Mouse (Mus musculus) embryonic facial prominence, embryonic 10.5 days (tissue): ENCODE results near the gene Actr8. TPM values are rescaled to one million over a fixed set of nuclear protein-coding genes. Genes with fewer than 3 reads are reported as not detected.

ENCODE experiments used
- DNase-seq: peaks from one replicate; pipeline ENCODE4 v3.0.0-alpha.2; 2017; ENCODE audit warnings: low spot score
- H3K27ac ChIP-seq: fragments of 300-500 bp; sonication (generic); replicated peaks from 2 replicates; pipeline ENCODE4 v1.5.1; 2016; ENCODE audit warnings: mild to moderate bottlenecking
- H3K27me3 ChIP-seq: fragments of 300-500 bp; sonication (generic); replicated peaks from 2 replicates; pipeline ENCODE4 v1.6.1; 2016; ENCODE audit warnings: low read depth, mild to moderate bottlenecking; ENCODE audit not compliant: poor library complexity, severe bottlenecking
- H3K36me3 ChIP-seq: fragments of 300-500 bp; sonication (generic); replicated peaks from 2 replicates; pipeline ENCODE4 v1.6.1; 2016; ENCODE audit warnings: mild to moderate bottlenecking, moderate library complexity
- H3K4me1 ChIP-seq: fragments of 300-500 bp; sonication (generic); 2 replicates; pipeline ENCODE4 v1.6.1; 2016
- H3K4me3 ChIP-seq: fragments of 300-500 bp; sonication (generic); 2 replicates; pipeline ENCODE4 v1.5.1; 2016; ENCODE audit warnings: mild to moderate bottlenecking, moderate library complexity
- H3K9me3 ChIP-seq: fragments of 300-500 bp; sonication (generic); 2 replicates; pipeline ENCODE4 v1.6.1; 2016; ENCODE audit warnings: mild to moderate bottlenecking
- WGBS: fragments of 180-500 bp; shearing (Covaris S2); methylation state at CpG from one replicate; pipeline ENCODE4 v1.1.7; 2016; 5-methylcytosine and 5-hydroxymethylcytosine counted together
- polyA plus RNA-seq: library from polyadenylated mRNA; unstranded; fragments of >200 nt; fragmentation: Nextera tagmentation; extraction: Ambion mirVana; gene quantifications from 2 replicates; pipeline ENCODE4 v1.2.1, GENCODE M21; 2016

Actr8 gene
- polyA plus RNA-seq, 1 experiment from 2014 or later, result 81.4 TPM

DNA sequence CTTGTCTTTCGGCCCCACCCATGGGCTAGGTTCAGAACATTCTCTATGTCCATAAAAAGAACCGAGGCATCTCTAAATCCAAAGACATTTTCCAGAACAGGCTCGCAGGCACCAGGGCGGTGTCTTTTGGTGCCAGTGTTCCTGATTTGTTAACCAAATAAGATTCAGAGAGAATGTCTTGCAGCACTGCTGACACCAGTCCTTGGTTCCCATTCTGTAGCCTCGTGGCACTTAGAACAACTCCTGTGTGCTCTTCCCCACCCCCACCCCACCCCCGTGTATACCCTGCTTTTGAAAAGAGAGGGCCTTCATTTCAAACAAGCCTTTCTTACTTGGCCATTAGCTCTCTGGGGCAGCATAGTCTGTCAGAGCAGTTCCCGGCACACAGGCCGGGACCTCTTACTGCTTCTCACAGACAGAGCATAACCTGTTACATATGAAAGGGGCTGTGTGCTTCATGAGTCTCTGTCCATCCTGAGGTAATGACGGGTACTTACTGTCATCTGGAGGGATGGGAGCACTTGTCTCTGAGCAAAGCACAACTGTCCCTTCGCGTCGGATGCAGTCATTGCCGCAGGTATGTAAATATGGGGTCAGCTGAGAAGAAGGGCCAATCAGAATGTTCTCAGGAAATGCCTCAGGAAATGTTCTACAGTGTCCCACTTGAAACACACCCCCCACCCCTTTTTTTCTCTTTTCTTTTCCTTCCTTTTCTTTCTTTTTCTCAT lies 20.8 kb downstream of the Actr8 start:
- H3K27me3 ChIP-seq, result no peaks in the 10 kb centered on the region
- no peaks in the 10 kb centered on the region for H3K9me3 ChIP-seq
- WGBS, result 87% methylated on average over 13 of the region's 13 CpGs
- H3K4me1 ChIP-seq, result peaks cover 27% of the 10 kb centered on the region
- no peak overlapping the region for H3K27ac ChIP-seq
- DNase-seq, result no peak
- H3K4me3 ChIP-seq, result no peak overlapping the region
- H3K36me3 ChIP-seq, result peaks cover 44% of the 10 kb centered on the region

DNA sequence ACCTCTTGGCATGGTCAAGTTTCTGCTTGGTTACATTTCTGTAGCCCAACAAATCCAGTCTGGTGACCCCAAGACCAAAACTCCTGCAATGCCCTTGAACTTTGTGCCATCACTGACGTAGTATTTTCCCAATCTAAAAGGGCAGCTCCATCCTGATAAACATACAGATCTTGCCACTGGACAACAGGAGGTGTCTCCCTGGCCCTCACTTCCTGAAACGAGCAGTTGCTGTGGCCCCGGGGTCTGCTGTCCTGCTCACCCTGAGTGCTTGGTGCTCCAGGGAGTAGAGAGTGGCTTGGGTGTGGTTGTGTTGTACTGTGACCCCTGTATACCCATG lies 21.3 kb downstream of the Actr8 start:
- Histone ChIP-seq H3K9me3 (no peaks in the 10 kb centered on the region), H3K36me3 (peaks cover 39% of the 10 kb centered on the region), H3K4me1 (peaks cover 24% of the 10 kb centered on the region), H3K4me3 (no peak overlapping the region), H3K27ac (no peak overlapping the region), H3K27me3 (no peaks in the 10 kb centered on the region)
- WGBS, result 86% methylated on average over 3 of the region's 3 CpGs
- DNase-seq, result no peak

DNA sequence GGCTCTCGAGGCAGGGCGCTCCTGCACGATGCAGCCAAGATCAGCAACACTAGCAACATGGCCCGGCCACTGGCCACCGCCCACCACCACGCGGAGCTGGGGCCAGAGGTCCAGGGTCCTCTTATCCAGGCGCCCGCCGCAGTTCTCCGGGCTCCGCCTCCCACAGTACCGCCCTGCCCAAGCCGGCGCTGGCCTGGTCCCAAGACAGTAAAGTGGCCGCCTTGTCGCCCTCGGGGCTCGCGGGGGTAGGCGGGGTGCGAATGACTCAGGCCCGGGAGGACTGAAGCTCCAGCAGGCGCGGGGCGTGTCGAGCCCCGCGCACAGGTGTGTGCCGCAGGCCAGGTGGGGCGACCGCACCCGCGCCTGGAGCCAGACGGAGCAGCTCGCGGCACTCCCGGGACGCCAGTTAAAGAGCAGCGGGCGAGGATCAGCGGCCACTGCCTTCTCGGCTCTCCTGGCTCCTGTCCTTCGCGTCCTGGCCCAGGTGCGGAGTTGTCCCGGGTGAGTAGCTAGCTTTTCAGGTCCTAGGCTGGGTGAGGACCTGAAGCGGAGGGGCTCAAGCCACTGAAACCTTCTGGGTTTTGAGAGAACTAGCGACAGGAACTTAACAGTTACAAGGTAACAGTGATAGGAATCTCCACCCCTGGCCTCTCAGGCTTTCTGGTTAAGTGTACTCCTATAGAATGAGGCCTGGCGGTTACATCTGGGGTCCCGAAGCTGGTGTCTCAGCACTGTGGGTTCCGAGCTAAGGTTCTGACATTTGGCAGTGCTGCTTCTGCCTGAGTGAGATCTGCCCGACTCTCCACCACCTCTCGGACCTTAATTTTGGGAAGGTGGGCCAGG lies 30.8 kb downstream of the Actr8 start, which contains the start of the genes Il17rb and Chdh:
Il17rb (minus strand) TSS at position 164 of the 843 bp plus-strand sequence.
Chdh (plus strand) TSS at position 291 of the 843 bp plus-strand sequence.
- H3K36me3 ChIP-seq, result no peaks in the 10 kb centered on the region
- peaks cover 22% of the 10 kb centered on the region for H3K4me1 ChIP-seq
- peak within 1 kb of the TSS; percentile 57; the same call in 1 of the 2 replicates for H3K27ac ChIP-seq
- WGBS, result 8% methylated on average over 54 of the region's 54 CpGs
- H3K27me3 ChIP-seq, result peaks cover 47% of the 10 kb centered on the region
- H3K9me3 ChIP-seq, result no peaks in the 10 kb centered on the region
- peak; percentile 63 for DNase-seq
- peak within 1 kb of the TSS; percentile 64 for H3K4me3 ChIP-seq

DNA sequence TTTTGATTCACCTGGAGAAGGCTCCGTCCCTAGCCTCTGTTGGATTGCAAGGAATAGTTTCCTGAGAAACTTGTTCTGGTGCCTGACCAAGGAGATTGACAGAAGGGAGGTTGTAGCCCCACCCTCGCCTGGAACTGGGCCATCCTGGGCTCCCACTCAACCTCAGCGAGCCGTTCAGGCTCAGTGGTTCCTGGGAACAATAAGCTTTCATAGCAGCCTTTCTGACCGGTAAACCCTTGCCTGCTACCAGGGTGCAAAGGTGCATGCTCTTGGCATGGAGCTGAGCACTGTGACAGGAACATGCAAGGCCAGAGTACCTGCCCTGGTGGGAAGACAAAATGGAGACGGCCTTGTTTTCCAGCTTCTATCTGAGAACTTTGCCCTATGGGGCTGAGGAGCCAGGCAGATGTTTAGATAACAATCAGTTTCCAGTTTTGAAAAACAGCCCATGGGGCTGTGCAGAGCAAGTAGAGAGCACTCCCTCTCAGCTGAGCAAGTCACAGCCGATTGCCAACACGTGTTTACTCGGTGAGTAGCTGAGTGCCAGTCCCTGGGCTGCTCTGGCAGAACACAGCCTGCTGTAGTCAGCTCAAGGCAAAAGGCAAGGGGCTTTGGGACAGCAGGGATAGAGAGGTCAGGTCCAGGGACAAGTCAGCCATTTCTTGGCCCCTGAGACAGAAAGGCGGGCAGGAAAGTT lies 31.9 kb downstream of the Actr8 start:
- H3K9me3 ChIP-seq, result no peaks in the 10 kb centered on the region
- no peak overlapping the region for H3K27ac ChIP-seq
- 75% methylated on average over 10 of the region's 10 CpGs for WGBS
- no peak overlapping the region for H3K4me3 ChIP-seq
- no peak for DNase-seq
- H3K36me3 ChIP-seq, result no peaks in the 10 kb centered on the region
- H3K27me3 ChIP-seq, result peaks cover 47% of the 10 kb centered on the region
- H3K4me1 ChIP-seq, result peaks cover 25% of the 10 kb centered on the region

DNA sequence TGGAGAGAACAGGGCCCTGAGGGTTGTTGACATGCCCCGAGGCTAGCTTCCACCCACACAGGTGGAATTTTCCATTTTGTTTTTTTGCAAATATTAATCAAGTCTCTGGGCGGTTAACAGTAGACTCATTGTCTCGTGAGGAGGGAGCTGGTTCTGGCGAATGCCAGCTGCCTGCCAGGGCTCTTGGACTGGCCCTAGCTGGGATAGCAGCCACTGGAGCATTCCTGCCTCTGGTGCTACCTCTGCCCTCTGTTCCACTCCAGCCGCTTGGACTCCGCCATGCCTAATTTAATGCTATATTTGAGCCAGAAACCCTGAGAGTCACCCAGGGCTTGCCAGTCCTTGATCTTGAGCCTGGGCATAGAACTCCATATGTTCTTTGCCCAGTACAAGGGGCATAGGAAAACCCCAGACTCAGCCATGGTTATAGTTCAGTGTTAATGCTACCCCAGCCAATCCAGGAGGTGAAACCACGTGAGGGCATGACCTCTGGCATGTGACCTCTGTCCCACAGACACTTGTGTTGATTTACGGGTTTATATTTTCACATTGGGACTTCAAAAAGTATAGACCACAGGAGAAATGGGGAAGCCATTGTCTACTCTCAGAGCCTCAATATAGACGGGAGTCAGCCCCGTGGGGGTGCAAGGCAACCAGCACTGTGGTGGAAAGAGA lies 33.9 kb downstream of the Actr8 start:
- DNase-seq, result no peak
- Histone ChIP-seq H3K4me3 (no peak overlapping the region), H3K27me3 (peaks cover 45% of the 10 kb centered on the region), H3K4me1 (peaks cover 25% of the 10 kb centered on the region), H3K9me3 (no peaks in the 10 kb centered on the region), H3K36me3 (no peaks in the 10 kb centered on the region), H3K27ac (no peak overlapping the region)
- WGBS, result 85% methylated on average over 10 of the region's 10 CpGs

DNA sequence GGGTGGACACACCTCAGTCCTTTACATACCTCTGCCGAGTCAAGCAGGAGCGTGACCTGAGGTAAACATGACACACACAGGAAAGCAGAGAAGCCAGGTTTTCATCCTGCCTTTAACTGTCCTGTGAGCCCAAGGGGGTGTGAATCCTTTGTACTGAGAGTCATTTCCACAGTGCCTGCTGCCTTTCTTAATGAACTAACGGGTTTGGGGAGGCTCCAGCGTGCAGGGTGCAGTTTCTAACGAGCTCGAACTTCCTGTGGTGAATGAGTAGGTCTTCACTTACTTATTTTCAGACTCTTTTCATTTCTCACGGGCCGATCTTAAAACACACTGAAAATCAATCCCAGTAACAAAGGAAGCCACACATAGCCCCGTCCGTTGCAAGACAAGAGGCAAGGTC lies 36.4 kb downstream of the Actr8 start:
- Histone ChIP-seq H3K9me3 (no peaks in the 10 kb centered on the region), H3K4me1 (peaks cover 14% of the 10 kb centered on the region; the same call in 1 of the 2 replicates), H3K4me3 (no peak overlapping the region), H3K27ac (no peak overlapping the region), H3K36me3 (no peaks in the 10 kb centered on the region), H3K27me3 (peaks cover 21% of the 10 kb centered on the region)
- WGBS, result 62% methylated on average over 10 of the region's 10 CpGs
- DNase-seq, result no peak

DNA sequence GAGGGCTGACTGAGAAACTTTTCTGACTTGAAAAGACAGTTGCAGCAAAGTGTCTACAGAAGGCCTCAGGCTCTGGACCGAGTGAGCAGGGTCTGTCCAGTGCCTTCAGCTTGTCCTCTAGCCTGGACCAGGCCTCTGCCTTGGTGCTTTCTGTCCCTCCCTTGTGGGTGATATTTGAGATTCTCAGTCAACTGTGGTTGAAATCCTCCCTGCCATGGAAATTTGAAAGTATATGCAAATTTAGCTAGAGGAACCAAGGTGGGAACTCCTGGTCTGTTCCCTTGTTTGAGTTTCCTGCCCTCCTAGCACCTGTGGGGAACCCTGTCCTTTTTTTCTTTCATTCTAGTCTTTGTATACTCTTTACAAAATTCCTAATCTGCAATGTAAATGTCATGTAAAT lies 36.9 kb downstream of the Actr8 start:
- Histone ChIP-seq H3K27ac (0 out of 2 replicates have a peak overlapping the region, but pooled peaks have one; percentile 32), H3K36me3 (no peaks in the 10 kb centered on the region), H3K9me3 (no peaks in the 10 kb centered on the region), H3K27me3 (peaks cover 15% of the 10 kb centered on the region), H3K4me3 (no peak overlapping the region), H3K4me1 (peaks cover 12% of the 10 kb centered on the region; the same call in 1 of the 2 replicates)
- 74% methylated on average over 1 of the region's 1 CpGs for WGBS
- no peak for DNase-seq

DNA sequence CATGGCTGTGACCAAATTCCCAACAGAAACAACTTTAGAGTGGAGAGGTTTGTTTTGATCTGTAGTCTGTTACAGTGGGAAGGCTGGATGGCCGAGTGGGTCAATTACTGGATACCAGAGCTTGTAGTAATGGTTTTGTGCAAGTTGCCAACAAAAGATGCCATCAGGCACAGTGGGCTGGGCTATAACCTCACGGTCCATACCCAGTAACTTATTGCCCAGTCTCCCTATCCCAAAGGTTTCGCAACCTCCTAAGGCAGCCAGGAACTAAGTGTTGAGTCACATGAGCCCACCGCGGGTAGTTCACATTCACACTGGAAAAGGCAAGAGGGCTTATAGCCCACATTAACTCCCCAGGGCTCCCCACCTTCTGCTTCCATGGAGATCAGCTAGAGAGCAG lies 38.5 kb downstream of the Actr8 start:
- 0 out of 2 replicates have a peak, but pooled peaks cover 4% of the 10 kb centered on the region for H3K4me1 ChIP-seq
- H3K9me3 ChIP-seq, result no peaks in the 10 kb centered on the region
- no peak for DNase-seq
- H3K4me3 ChIP-seq, result no peak overlapping the region
- H3K36me3 ChIP-seq, result no peaks in the 10 kb centered on the region
- H3K27ac ChIP-seq, result no peak overlapping the region
- WGBS, result 89% methylated on average over 5 of the region's 5 CpGs
- no peaks in the 10 kb centered on the region for H3K27me3 ChIP-seq

DNA sequence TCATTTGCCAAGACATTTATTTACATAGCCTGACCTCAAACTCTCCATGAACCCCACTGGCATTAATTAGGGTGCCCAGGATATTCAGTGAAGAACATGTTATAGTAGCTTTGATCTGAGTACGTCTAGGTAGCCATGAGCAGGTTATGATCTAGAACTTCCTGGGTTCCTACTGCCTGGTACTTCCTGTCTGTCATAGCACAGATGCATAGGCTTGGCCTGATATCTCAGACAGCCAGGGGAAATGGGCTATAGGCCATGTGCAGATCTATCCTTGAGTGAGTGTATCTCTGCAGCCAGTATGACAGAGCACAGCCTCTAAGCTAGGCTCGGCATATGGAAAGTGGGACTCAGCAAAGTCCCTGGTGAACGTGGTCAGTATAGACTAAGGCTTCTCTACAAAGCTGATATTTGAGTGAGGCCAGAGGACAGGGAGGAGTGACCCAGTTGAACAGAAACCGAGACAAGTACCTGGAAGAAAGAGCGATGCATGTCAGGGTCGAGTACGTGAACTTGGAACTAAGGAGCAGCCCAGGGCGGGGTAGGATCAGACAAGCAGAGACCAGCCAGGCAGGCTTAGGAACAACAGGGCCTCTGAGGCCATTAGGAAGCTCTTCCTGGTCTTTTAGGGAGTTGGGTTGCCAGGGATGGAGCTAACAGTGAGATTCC lies 39.8 kb downstream of the Actr8 start:
- Histone ChIP-seq H3K36me3 (no peaks in the 10 kb centered on the region), H3K4me1 (0 out of 2 replicates have a peak, but pooled peaks cover 4% of the 10 kb centered on the region), H3K27ac (no peak overlapping the region), H3K9me3 (no peaks in the 10 kb centered on the region), H3K4me3 (no peak overlapping the region), H3K27me3 (no peaks in the 10 kb centered on the region)
- DNase-seq, result no peak
- WGBS, result 88% methylated on average over 8 of the region's 8 CpGs

DNA sequence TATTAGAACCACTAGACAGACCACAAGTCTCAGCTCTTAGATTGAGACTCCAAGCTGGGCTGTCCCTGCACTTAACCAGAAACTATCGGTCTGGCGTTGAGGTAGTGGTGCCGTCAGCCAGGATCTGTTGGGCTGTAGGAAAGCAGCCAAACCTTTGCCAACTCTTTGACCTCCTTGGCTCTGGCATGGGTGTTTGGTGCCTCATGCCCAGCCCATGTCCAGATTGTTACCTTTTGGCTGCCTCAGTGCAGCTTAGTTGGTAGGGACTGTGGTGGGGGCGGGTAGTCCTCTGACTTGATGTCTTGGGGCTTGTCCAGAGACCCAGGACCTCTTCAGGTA lies 40.3 kb downstream of the Actr8 start:
- H3K4me3 ChIP-seq, result no peak overlapping the region
- H3K27ac ChIP-seq, result no peak overlapping the region
- H3K36me3 ChIP-seq, result no peaks in the 10 kb centered on the region
- H3K9me3 ChIP-seq, result no peaks in the 10 kb centered on the region
- no peak for DNase-seq
- H3K4me1 ChIP-seq, result 0 out of 2 replicates have a peak, but pooled peaks cover 4% of the 10 kb centered on the region
- 95% methylated on average over 4 of the region's 4 CpGs for WGBS
- H3K27me3 ChIP-seq, result no peaks in the 10 kb centered on the region

DNA sequence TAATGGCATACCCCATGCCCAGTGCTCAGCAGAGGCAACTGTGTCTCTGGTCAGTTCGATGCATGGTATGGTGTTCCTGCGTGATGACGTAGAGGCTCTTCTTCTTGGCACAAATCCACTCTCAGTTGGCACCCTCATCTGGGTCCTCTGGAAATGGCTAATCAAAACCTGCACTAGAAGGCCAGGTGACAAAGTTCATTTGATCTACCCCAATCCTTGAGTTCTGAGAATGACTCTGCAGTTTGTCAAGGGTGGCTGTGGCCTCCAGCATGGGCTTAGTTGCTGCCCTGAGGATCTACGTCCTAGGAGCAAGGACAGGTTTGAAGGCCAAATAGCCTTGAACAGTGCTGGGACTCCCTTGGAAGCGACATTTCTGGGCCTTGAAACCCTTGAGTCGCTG lies 40.7 kb downstream of the Actr8 start:
- Histone ChIP-seq H3K36me3 (no peaks in the 10 kb centered on the region), H3K4me3 (no peak overlapping the region), H3K27ac (no peak overlapping the region), H3K4me1 (0 out of 2 replicates have a peak, but pooled peaks cover 4% of the 10 kb centered on the region), H3K9me3 (no peaks in the 10 kb centered on the region), H3K27me3 (no peaks in the 10 kb centered on the region)
- no peak for DNase-seq
- WGBS, result 88% methylated on average over 6 of the region's 6 CpGs
